Mouse (Mus musculus) hindbrain, embryonic 16.5 days (tissue): ENCODE data around the gene Arhgap23. TPM values are rescaled to one million over a fixed set of nuclear protein-coding genes. Genes with fewer than 3 reads are reported as not detected.

Source experiments
- polyA plus RNA-seq: library from polyadenylated mRNA; unstranded; fragments of >200 nt; fragmentation: Nextera tagmentation; extraction: Ambion mirVana; gene quantifications from 2 replicates; pipeline ENCODE4 v1.2.1, GENCODE M21; 2015

Gene Arhgap23
- polyA plus RNA-seq, 1 experiment from 2014 or later: 9.4 TPM

Other genes with a start within 250 kb of the Arhgap23 start
- 29.7 and 31.4 TPM in 2 replicates for gene Kpnb1, start 227.7 kb upstream of the Arhgap23 start, polyA plus RNA-seq
- gene Npepps, start 134.9 kb upstream of the Arhgap23 start, polyA plus RNA-seq: 142 and 155 TPM in 2 replicates
- 38.2 and 39.5 TPM in 2 replicates for gene Mrpl45, start 99.8 kb upstream of the Arhgap23 start, polyA plus RNA-seq
- gene Gpr179, start 63.5 kb upstream of the Arhgap23 start, polyA plus RNA-seq: 0.43 and 0.51 TPM in 2 replicates
- 7.3 and 8.1 TPM in 2 replicates for gene Socs7, start 53.0 kb upstream of the Arhgap23 start, polyA plus RNA-seq
- 0.85 and 0.87 TPM in 2 replicates for gene 4933428G20Rik, start 84.8 kb downstream of the Arhgap23 start, polyA plus RNA-seq
- 8.0 and 8.9 TPM in 2 replicates for gene Srcin1, start 160.7 kb downstream of the Arhgap23 start, polyA plus RNA-seq
- gene Epop, start 214.2 kb downstream of the Arhgap23 start, polyA plus RNA-seq: 1.2 and 1.4 TPM in 2 replicates
- gene Mllt6, start 247.9 kb downstream of the Arhgap23 start, polyA plus RNA-seq: 3.1 and 3.3 TPM in 2 replicates